Mouse (Mus musculus) megakaryocyte-erythroid progenitor cell, adult 5 weeks (primary cell): ENCODE data around the gene Olfr1335. TPM values are rescaled to one million over a fixed set of nuclear protein-coding genes. Genes with fewer than 3 reads are reported as not detected.

Experiments
- polyA plus RNA-seq: library from polyadenylated mRNA; stranded (reverse); fragments of >175 nt; gene quantifications from 2 replicates; pipeline ENCODE4 v1.2.3, GENCODE M21; 2012

Olfr1335 gene
- polyA plus RNA-seq = not detected in 2 replicates

GRCm38 (mm10) chr4:118809844-118810243 lies at the start of gene Olfr1335:
Gene Olfr1335, minus strand, starts transcription at chr4:118809944.

GRCm38 (mm10) chr4:118836179-118836578 lies 26.4 kb upstream of the Olfr1335 start, which contains the start of gene Olfr1333:
Gene Olfr1333, minus strand, starts transcription at chr4:118836279.

GRCm38 (mm10) chr4:118782486-118782885 lies 27.3 kb downstream of the Olfr1335 start, which contains the start of gene Olfr1337:
Gene Olfr1337, minus strand, starts transcription at chr4:118782586.

Other genes with a start within 250 kb of the Olfr1335 start
- 0.15 and 0.48 TPM in 2 replicates for gene Cfap57, start 189.2 kb downstream of the Olfr1335 start, polyA plus RNA-seq
- gene Ebna1bp2, start 189.1 kb downstream of the Olfr1335 start, polyA plus RNA-seq = 22.2 and 32.5 TPM in 2 replicates
- gene Olfr62, start 151.0 kb downstream of the Olfr1335 start, polyA plus RNA-seq = not detected in 2 replicates
- gene Olfr1342, start 117.2 kb downstream of the Olfr1335 start, polyA plus RNA-seq = not detected in 2 replicates
- gene Olfr1341, start 106.4 kb downstream of the Olfr1335 start, polyA plus RNA-seq = not detected in 2 replicates
- gene Olfr1340, start 89.8 kb downstream of the Olfr1335 start, polyA plus RNA-seq = not detected in 2 replicates
- gene Olfr1339, start 77.8 kb downstream of the Olfr1335 start, polyA plus RNA-seq = not detected in 2 replicates
- 0.02 TPM in 1 of 2 replicates, not detected in the other for gene Olfr1338, start 51.2 kb downstream of the Olfr1335 start, polyA plus RNA-seq
- gene Olfr1337, start 27.4 kb downstream of the Olfr1335 start, polyA plus RNA-seq = not detected in 2 replicates
- not detected in 2 replicates for gene Olfr1333, start 26.3 kb upstream of the Olfr1335 start, polyA plus RNA-seq
- not detected in 2 replicates for gene Olfr1331, start 54.7 kb upstream of the Olfr1335 start, polyA plus RNA-seq
- gene Olfr1330, start 78.7 kb upstream of the Olfr1335 start, polyA plus RNA-seq = not detected in 2 replicates
- gene Olfr1329, start 107.5 kb upstream of the Olfr1335 start, polyA plus RNA-seq = not detected in 2 replicates
- not detected in 2 replicates for gene Olfr1328, start 128.7 kb upstream of the Olfr1335 start, polyA plus RNA-seq
- 0.09 TPM in 1 of 2 replicates, not detected in the other for gene Lao1, start 151.6 kb upstream of the Olfr1335 start, polyA plus RNA-seq